Mouse (Mus musculus) embryonic fibroblast, embryonic 13.5 days (primary cell): Measurements from ENCODE around the gene Tecta. TPM values are rescaled to one million over a fixed set of nuclear protein-coding genes. Genes with fewer than 3 reads are reported as not detected.

Experiments used
- H3K27ac ChIP-seq: 2 replicates; pipeline ENCODE4 v1.5.1; 2012; ENCODE audit warnings: low read length, control low read depth, inconsistent platforms; ENCODE audit not compliant: insufficient read depth
- H3K4me1 ChIP-seq: 2 replicates; pipeline ENCODE4 v1.6.1; 2011; ENCODE audit warnings: low read length; ENCODE audit not compliant: control insufficient read depth, insufficient read depth
- H3K4me3 ChIP-seq: 2 replicates; pipeline ENCODE4 v1.5.1; 2011; ENCODE audit warnings: mild to moderate bottlenecking, control low read depth, low read length; ENCODE audit not compliant: insufficient read depth
- CTCF ChIP-seq: IDR thresholded peaks from 2 replicates; pipeline ENCODE4 v1.5.1; 2011; ENCODE audit warnings: mild to moderate bottlenecking, control low read depth, low read length, moderate library complexity, borderline replicate concordance; ENCODE audit not compliant: insufficient read depth
- POLR2A ChIP-seq: IDR thresholded peaks from 2 replicates; pipeline ENCODE4 v1.6.1; 2011; ENCODE audit warnings: low read depth, mild to moderate bottlenecking, control low read depth, low read length, moderate library complexity
- polyA plus RNA-seq: library from polyadenylated mRNA; stranded (reverse); fragments of >200 nt; gene quantifications from 2 replicates; pipeline ENCODE4 v1.2.4, GENCODE M21; 2011; ENCODE audit warnings: low read depth; ENCODE audit not compliant: missing spikeins, insufficient read length

Gene Tecta
- polyA plus RNA-seq = 0.10 and 0.16 TPM in 2 replicates

DNA sequence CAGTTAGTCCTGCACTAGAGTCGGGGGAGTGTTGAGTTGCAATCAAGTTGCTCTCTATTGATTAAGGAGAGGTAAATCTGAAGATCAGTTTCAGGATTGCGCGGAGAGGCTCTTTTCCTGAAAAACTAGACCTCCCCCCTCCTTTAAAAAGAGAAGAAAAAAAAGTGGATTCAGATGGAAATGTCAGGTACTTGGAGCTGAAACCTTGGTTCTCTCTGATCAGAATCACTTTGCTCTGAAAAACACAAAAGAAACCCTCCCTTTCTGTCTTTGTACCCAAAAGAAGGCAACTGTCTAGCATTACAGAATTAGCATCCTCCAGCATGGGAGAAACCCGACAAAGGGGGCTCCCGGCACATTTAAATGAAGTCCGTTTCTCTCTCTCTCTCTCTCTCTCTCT is at the start of gene Tecta:
Gene Tecta, minus strand, starts transcription at position 101 of the 400 bp plus-strand sequence.
- TF ChIP-seq POLR2A (no peak), CTCF (no peak)
- Histone ChIP-seq H3K4me1 (peaks cover 2% of the 10 kb centered on the region), H3K27ac (no peak within 1 kb of the TSS), H3K4me3 (no peak within 1 kb of the TSS)

DNA sequence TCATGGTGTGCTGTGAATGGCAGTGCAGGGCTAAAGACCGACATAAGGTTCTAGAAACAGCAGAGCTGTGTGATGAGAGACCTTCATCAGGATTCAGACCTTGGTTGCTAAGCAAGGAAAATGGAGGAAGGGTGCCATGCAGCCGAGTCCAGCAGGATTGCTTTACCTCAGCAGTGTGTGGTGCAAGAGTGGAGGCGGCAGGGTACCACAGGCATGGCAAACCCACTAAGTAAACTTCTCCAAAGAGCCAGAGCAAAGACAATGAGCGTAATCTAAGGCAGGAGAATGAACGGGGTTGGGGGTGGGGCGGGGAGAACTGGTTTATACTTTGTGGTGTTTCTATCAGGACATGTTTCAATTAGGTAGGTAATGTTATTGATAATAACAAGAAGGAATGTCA is 49.3 kb upstream of the Tecta start:
- Histone ChIP-seq H3K4me1 (no peaks in the 10 kb centered on the region), H3K4me3 (no peak overlapping the region), H3K27ac (no peak overlapping the region)
- no peak for TF ChIP-seq POLR2A
- TF ChIP-seq CTCF = no peak

DNA sequence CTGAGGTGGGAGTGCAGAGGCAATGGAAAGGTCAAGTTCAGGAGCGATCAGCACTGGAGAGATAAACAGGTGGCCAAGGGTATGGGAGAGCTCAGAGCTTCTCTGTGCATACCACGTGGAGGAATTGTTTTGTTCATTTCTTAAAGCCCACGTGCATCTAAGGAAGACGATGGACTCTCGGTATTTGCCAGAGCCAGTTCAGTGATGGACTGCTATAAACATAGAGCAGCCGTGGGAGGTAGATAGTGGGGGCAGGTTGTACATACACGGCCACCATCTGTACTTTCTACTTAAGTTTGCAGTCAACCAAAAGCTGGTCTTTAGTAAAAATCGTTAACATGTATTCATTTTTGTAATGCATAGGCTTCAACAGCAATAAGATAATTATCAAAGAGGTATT is 42.4 kb upstream of the Tecta start:
- H3K4me1 ChIP-seq = no peaks in the 10 kb centered on the region; the same call in 1 of the 2 replicates
- TF ChIP-seq CTCF (no peak), POLR2A (no peak)
- H3K4me3 ChIP-seq = no peak overlapping the region
- H3K27ac ChIP-seq = no peak overlapping the region

DNA sequence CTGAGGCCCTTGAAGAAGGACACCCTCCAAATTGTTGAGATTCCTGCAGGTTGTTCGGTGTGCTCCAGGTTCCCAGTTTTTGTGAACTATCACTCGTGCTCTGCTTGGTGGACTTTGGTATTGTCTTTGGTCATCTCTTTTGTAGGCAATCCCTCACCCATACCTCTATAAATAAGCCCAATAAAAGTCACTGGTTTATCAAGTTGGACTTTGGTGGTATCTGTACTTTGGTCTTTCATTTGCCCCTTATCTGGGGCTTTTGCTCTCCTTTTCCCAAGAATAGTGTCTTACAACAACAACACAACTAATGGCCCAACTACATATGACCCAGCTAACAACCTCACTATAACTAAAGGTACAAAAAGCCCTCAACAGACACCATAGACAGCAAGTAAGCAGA is 41.5 kb upstream of the Tecta start:
- TF ChIP-seq CTCF = no peak
- no peak for TF ChIP-seq POLR2A
- Histone ChIP-seq H3K4me1 (no peaks in the 10 kb centered on the region; the same call in 1 of the 2 replicates), H3K27ac (no peak overlapping the region), H3K4me3 (no peak overlapping the region)

DNA sequence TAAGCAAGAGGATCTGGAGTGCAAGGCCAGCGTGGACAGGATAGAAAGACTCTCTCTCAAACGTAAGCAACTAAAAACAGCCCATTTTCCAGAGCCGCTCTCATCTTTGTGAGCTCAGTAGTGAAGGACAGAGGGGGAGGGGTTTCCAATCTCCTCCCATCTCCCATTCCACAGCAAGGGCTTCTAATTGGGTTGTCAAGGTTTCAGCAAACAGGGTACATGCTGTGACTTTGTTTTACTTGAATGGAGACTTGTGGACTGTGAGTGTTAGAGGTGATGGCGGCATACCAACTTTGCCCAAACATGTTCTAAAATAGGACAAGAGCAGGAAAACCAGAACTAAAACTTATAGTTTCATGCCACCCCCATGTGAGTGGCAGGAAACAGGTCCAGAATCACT is 39.7 kb upstream of the Tecta start:
- H3K4me1 ChIP-seq = no peaks in the 10 kb centered on the region; the same call in 1 of the 2 replicates
- TF ChIP-seq POLR2A = no peak
- no peak for TF ChIP-seq CTCF
- H3K4me3 ChIP-seq = no peak overlapping the region

DNA sequence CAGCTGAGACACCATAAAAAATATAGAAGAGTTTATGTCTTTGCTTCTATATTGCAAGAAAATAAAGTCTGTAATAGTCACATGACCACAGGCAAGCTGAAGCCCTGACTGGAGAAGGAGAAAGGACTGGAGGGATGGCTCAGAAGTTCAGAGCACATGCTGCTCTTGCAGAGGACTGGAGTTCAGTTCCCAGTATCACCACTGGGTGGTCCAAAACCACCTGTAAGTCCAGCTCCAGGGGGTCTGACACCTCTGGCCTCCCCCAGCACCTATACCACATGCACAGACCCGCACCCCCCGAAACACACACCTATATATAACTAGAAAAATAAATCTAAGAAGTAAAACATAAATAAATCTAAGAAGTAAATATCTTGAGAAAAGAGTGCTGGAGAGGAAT is 32.4 kb upstream of the Tecta start:
- Histone ChIP-seq H3K4me1 (no peaks in the 10 kb centered on the region; the same call in 1 of the 2 replicates), H3K27ac (no peak overlapping the region), H3K4me3 (no peak overlapping the region)
- TF ChIP-seq POLR2A (no peak), CTCF (no peak)

More for the DNA sequence above, 39.7 kb upstream of the Tecta start:
- H3K27ac ChIP-seq = no peak overlapping the region

DNA sequence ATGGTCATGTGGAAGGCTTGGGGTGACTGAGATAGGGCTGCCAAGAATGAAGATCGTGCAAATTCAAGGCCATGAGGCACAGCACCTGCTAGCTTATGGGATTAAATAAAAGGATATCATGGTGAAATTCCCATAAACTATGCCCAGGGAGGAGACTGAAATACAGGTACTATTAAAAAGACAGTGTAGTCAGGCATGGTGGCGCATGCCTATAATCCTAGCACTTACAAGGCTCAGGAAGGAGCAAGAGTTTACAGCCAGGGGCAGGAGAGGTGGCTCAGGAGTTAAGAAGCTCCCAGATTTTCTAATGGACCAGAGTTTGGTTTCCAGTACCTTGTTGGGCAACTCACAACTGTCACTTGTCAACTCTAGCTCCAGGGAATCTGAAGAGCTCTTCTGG is 31.9 kb upstream of the Tecta start:
- Histone ChIP-seq H3K4me1 (no peaks in the 10 kb centered on the region), H3K4me3 (no peak overlapping the region), H3K27ac (no peak overlapping the region)
- TF ChIP-seq POLR2A (no peak), CTCF (no peak)

DNA sequence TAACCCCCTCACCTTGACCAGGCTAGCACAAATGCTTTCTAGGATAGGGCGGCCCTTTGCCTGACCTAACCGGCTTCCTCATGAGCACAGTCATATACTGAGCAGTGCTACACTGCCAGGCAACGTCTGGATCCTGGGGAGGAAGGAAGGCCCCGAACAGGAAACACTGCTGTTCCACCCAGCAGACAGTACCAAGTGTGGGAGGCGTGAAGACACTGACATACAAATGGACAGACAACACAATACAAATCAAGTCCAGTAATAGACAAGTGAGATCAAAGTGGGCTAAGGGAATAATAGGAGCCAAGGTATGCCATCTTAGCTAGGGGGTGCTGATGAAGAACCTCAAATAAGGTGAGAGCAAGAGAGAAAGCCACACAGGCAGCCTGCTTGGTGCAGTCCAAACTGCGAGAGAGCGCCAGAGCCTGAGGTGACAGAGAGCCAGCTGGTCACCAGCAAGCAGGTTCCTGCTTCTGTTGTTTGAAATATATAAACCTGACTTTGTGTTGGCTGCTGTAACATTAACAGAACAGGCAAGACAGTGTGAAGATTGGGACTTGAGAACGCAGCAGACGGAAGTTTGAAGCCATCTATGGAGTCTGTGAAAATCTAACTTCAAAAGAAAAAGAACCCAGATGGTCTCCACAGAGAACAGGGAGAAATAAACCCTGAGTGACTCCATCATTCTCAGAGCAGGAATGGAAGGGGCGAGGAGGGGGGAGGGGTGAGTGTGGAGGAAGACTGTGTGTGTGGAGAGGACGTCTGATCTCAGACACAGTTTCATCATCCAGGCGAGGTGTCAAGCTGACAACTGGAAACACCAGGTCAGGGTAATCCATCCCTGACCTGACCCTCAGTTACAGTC is 28.6 kb upstream of the Tecta start:
- no peak overlapping the region for H3K4me3 ChIP-seq
- no peak overlapping the region for H3K27ac ChIP-seq
- TF ChIP-seq POLR2A (no peak), CTCF (no peak)
- no peaks in the 10 kb centered on the region for H3K4me1 ChIP-seq

DNA sequence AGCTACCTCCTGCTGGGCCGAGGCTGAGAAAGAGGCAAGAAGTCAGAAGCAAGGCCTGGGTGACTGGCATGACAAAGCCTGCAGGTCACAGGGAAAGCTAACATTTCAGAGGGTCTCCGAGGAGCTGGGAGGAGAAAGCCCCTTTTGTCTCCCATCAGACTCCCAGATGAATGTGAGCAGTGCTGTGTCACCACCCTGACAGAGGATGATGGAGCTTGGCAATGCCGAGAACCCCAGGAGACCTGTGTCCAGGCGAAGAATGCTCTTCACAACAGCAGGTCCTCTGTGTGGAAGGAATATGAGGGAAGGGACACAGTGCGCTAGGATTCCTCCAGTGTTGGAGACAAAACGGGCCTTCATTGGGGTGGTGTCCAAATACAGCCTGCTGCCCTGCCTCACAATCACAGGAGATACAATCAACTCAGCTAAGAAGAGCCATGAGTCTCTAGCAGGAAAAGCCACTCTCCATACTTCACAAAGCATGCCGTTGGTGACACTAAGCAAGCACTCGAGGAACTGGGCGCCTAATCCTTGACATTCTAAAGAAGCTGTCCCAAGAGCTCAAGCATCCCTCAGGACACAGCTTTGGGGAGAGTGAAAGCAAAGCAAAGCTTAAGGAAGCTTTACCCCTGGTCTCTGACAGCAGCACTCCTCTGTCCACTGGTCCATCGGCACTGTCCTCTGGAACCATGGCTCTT is 27.1 kb upstream of the Tecta start:
- no peak overlapping the region for H3K4me3 ChIP-seq
- H3K27ac ChIP-seq = no peak overlapping the region
- TF ChIP-seq POLR2A (no peak), CTCF (no peak)
- H3K4me1 ChIP-seq = no peaks in the 10 kb centered on the region

DNA sequence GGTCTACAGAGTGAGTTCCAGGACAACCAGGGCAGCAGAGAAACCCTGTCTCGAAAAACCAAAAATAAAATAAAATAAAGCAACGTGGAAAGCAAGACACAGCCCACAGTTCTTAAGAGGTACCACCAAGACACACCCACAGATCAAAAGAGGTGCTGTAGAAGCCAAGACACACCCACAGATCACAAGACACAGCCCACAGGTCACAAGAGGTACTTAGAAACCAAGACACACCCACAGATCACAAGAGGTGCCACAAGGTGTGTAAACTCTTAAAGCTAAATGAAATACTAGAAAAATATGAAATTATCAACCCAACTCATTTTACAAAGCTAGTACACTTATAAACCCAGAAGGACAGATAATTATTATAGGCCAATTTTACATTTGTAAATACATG is 23.9 kb upstream of the Tecta start:
- Histone ChIP-seq H3K4me1 (no peaks in the 10 kb centered on the region), H3K4me3 (no peak overlapping the region), H3K27ac (no peak overlapping the region)
- no peak for TF ChIP-seq POLR2A
- TF ChIP-seq CTCF = no peak
